Mouse (Mus musculus): ENCODE measurements around the gene Itgb1bp1.

Gene Itgb1bp1

GRCm38 (mm10) chr12:21201485-21202269, 84.4 kb downstream of the Itgb1bp1 start:
- no peak for DNase-seq (ENCODE audit: low spot score in 2 of 2)

GRCm38 (mm10) chr12:21200613-21201012, 85.5 kb downstream of the Itgb1bp1 start:
- no peak for DNase-seq (ENCODE audit: low spot score in 2 of 2)

GRCm38 (mm10) chr12:21196420-21196819, 89.7 kb downstream of the Itgb1bp1 start:
- DNase-seq (ENCODE audit: low spot score in 2 of 2) = no peak

- DNase-seq (ENCODE audit: low spot score in 2 of 2) = no peak
Measured at GRCm38 (mm10) chr12:21195497-21195896, 90.6 kb downstream of the Itgb1bp1 start.

- no peak for DNase-seq (ENCODE audit: low spot score in 2 of 2)
Measured at GRCm38 (mm10) chr12:21191546-21191945, 94.5 kb downstream of the Itgb1bp1 start.

All from urinary bladder, adult 18-20 months (tissue).